In the genomic region with DNA sequence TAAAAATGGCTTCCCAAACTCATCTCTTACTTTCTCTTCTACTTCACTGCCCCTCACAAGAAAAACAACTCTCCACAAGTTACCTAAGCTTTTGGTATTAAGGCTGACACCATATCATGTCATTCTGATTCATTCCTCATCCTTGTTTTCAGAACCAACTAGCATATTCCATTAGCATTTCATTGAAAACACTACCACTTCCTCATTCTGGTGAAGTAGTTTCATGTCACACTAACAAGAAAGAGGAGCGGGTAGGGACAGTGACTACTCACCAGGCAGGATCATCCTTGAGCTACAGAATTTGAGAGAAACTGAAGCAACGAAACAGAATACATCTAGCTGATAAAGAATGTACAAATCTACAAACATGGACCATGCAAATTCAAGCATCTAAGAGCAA, we compare ENCODE assay signal across 17 mouse cellular contexts.
"Had no signal": no experiment of that assay in that cellular context is flagged by ENCODE, and none has a peak within 500 bp of the region (broad histone marks: within the 10 kb centered on the region; RNA-seq: fewer than 3 reads in every experiment).

No protein-coding gene starts in this region.

- H3K4me3 ChIP-seq: kidney, embryonic 15.5 days; left cerebral cortex, adult 2 months; liver, embryonic 13.5 days; midbrain, embryonic 12.5 days; midbrain, embryonic 15.5 days; neural tube, embryonic 12.5 days; neural tube, embryonic 15.5 days had no signal

- H3K36me3 ChIP-seq: midbrain, embryonic 15.5 days; neural tube, embryonic 15.5 days had no signal

- ATAC-seq: midbrain, embryonic 15.5 days had no signal

- H3K9me3 ChIP-seq: kidney, embryonic 15.5 days; liver, embryonic 13.5 days; midbrain, embryonic 12.5 days; midbrain, embryonic 15.5 days; neural tube, embryonic 12.5 days; neural tube, embryonic 15.5 days had no signal

- DNase-seq: kidney, postnatal 10 days; kidney, postnatal 36 days; layer of hippocampus, postnatal 36 days; liver, embryonic 13.5 days; lung, adult 2 months; lung, postnatal 14 days; right cerebral cortex, postnatal 4 days; thymus, adult 2 months; thymus, postnatal 14 days; thymus, postnatal 4 days had no signal

- H3K9ac ChIP-seq: kidney, embryonic 15.5 days; liver, embryonic 13.5 days; midbrain, embryonic 12.5 days; midbrain, embryonic 15.5 days; neural tube, embryonic 12.5 days; neural tube, embryonic 15.5 days had no signal

- H3K27ac ChIP-seq: kidney, embryonic 15.5 days; left cerebral cortex, adult 2 months; liver, embryonic 13.5 days; midbrain, embryonic 12.5 days; midbrain, embryonic 15.5 days; neural tube, embryonic 12.5 days; neural tube, embryonic 15.5 days; stomach, postnatal 0 days had no signal

- H3K27me3 ChIP-seq: kidney, embryonic 15.5 days; liver, embryonic 13.5 days; midbrain, embryonic 12.5 days; midbrain, embryonic 15.5 days; neural tube, embryonic 12.5 days; neural tube, embryonic 15.5 days had no signal

- H3K4me1 ChIP-seq: kidney, embryonic 15.5 days; midbrain, embryonic 15.5 days; neural tube, embryonic 12.5 days had no signal
